Mouse (Mus musculus) naive thymus-derived CD4-positive, alpha-beta T cell, adult 2 months (primary cell): ENCODE measurements around the gene Retreg1.

Experiments used
- DNase-seq: peaks from one replicate; pipeline ENCODE4 v3.0.0-alpha.2; 2011; ENCODE audit warnings: low read depth

The Retreg1 gene

DNA sequence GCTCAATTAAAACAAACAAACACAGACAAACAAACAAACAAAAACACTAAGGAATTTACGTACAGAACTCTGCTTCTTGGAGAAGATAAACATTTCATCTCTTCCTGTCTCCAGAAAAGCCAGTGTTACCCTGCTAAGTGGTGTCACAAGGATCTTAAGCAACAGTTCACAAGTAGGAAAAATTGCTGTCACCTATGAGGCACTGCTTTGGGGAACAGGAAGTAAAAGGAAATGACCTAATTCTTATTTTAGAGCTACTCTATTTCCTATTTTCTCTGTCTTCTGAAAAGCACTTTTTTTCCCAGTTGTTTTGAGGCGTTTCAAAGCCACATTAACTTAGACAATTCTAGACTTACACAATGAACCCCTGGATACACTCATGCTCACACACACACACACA is 12.6 kb upstream of the Retreg1 start:
- DNase-seq = peak; percentile 56

DNA sequence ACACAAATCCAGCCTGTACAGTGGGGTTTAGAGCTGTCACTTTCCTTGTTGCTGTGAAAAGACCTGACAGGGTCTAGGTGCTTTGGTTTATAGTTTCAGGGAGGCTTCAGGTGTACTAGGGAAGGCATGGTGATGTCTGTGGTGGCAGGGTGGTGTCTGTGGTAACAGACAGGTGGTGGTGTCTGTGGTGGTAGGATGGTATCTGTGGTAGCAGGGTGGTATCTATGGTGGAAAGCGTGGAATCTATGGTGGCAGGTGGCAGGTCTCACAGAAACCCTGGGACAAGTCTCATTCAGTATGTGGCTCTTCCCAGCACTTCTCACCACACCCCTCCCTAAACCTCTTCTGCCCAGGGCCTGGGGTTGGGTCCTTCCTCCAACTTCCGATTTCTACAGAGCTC is 8.7 kb upstream of the Retreg1 start:
- DNase-seq = no peak

DNA sequence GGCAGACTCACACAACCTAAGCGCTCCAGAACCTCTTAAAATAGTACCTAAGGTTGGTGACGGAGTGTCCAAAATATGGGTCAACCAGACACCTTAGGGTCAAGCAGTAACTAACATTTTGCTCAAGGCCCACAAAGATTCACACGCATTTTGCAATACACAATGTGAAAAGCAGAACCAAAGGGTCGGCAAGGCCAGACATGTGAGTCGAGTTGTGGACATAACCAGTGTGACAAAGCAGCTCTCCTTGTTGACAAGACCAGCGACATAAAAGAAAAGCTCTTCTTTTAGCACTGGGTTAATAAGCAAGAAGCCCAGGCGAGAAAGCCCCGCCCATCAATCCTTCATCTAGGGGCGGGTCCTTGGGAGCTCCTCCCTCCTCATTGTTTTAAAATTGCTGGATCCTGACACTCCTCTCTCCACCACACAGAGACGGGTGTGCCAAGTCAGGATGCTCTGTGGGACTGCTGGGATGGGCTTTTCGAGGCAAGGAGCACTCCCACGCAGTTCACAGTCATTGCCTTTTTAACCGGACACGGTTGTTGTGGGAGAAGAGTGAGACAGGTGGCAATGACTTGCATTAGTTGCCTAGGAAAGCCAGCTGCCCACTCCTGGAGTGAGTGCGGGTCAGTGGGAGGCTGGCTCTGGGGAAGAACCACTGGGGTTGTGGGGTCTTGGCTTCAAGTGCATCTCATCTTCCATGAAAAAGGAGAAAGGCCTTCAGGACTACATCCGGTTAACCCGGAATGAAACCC is 7.9 kb upstream of the Retreg1 start:
- DNase-seq = no peak

DNA sequence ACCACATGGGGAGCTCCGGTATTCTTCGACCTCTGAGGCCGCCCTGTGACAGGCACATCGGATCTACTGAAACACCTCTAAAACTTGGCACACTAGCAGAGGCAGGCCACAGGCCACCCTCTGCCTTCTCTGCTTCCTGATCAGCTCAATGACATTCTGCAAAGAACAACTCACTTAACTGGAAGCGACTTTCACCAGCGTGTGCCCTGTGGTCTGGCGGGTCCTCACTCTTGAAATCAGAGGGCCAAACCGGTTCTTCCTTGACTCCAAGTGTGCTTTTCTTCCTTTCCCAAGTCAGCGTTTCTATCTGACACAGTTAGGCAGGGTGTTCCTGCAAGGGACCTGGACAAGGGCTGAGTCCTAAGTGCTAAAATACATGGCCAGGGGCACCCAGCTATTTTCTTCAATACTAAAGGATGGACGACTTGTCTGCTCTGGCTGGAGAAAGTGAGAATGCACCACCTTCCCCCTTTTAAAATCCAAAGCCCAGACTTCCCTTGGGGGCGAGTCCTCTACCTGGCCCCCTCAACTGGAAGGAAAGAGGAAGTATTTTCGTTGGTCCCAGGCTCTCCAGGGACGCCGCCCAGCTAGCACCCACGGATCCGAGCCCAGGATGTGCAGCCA is 406 bp upstream of the Retreg1 start:
- DNase-seq = no peak

DNA sequence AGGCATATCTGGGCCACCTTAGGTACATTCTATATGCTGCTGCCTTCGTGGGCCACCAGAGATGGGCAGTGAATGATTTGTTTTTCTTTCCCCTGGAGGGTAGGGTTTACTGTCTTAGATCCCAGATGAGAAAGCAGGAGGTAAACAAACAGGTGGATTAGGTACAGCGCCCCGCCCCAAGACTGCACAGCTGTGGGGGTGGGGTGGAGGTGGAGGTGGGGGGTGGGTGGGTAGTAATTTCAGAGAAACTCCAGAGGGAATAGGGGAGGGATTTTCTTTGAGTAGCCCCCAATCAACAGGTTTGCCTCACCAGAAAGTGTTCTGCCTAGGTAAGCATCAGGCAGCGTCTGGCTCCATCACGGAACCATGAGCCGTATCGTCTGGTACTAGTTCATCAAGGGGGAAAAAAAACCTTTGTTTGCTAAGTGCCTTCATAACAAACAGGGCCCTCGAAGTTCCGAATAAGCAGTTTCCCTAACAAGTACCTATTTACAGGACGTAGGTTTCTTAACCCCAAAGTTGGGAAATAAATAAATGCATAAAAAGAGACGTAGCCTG is 1.1 kb downstream of the Retreg1 start:
- peak; percentile 44 for DNase-seq

DNA sequence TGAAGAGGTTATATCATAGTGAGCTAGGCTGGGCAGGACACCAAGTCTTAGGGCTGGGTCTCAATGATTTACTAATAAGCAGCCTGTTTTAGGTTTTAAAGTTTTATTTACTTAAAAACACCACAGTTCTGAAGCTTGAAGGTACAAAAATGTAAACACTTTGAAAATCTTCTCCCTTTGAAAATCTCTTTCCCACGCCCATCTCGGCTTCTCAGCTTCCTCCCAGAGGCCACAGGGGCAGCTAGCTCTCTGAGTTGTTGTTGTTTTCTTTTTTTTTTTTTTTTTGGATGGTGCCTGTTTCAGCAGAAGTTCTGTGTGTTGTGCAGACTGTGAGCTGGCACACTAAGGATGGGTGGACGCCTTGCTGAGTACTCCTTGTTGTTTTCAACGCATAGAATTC is 1.8 kb downstream of the Retreg1 start:
- peak; percentile 65 for DNase-seq

DNA sequence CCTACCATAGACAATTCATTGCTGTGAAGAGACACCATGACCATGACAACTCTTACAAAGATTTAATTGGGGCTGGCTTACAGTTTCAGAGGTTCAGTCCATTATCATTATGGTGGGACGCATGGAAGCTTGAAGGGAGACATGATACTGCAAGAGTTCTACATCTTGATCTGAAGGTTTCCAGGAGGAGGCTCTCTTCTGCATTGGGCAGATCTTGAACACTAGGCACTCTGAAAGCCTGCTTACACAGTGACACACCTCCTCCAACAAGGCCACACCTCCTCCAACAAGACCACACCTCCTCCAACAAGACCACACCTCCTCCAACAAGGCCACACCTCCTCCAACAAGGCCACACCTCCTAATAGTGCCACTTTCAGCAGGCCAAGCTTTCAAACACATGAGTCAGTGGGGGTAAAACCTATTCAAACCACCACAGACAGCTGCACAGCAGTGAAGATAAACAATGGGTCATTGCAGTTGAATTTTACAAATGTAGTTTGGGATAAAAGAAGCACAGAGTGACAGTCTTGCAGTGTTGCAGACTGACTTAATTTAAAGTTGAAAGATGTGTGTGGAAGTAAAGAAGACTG is 4.7 kb downstream of the Retreg1 start:
- DNase-seq = no peak

DNA sequence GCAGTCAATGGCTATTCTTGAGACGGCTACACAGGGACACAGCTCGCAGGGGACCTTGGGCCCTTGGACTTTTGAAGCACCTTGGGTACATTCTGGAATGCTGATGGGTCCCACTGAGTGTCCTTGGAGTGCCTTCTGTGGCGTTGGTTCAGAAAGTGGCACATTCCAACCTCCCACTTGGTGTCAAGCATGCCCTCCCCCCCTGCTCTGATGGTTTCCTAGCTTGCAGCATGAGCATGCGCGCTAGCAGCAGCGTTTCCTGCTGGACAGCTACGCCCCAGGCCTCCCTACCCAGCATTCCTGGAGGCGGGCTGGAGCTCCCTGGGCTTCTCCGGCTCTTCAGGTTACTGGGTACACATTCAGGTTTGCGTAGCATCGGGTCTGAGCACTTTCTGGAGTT is 7.6 kb downstream of the Retreg1 start:
- no peak for DNase-seq

DNA sequence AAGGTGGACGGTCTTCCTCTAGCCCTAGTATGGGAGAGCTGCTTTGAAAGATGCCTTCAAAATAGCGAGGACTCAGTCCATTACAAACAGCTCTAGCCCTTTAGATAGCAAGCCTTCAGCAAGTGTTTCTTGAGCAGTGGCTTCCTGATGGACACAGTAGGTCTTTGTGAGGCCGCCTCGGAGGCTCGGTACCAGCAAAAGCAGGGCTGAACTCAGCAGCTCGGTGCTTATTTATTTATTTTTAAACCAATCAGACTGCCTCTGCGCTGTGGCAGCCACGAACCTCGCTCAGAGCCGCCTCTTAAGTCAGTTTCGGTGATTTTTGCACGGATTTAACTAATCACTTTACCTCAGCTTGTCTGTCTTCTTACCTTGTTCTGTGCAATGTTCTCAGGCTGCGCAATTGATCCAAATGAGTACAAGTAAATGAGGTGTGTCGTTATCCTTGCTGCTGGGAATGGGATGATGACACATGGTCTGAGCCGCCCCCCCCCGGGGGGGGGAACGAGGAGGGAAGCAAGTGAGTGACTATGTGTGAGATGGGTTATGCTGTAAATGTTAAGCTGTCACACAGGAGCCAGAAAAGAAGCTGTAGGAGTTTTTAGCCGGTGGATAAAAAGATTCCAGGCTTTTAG is 11.4 kb downstream of the Retreg1 start:
- DNase-seq = no peak

DNA sequence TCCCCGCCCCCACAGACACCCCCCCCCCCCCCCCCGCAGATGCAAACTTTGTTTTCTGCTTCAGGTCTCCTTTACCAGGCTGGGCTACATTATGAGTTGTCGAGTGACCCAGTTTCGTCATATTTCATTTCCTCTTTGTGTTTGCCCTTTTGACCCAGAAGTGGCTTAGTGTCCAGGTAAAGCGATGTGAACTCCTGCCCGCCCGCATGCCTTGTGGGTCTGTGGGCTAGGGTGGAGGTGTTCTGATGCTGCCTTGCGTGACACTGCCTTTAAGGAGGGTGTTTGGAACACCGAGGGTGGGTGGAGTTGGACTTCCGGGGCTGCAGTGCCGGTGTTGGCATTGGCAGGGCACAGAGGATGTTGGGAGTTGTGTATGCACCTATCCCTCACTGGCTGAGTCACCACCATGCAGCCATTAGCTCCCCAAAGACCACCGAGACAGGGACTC is 15.7 kb downstream of the Retreg1 start:
- peak; percentile 22 for DNase-seq

DNA sequence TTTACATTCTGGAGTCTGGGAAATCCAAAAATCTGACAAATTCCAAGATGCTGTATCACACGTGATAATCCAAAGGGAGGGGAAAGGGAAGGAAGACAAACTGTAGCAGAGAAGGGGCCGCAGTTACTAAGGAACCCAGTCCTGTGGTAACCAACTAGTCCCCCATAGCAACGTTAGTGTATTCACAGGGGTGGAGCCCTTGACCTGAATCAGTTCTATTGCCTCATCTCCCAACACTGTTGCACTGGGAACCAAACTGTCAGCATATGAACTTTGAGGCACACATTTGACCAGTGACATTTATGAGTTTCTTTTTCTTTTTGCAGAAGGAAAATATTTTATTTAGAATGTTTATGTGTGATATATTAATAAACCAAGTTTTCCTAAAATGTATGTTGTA is 16.5 kb downstream of the Retreg1 start:
- no peak for DNase-seq

DNA sequence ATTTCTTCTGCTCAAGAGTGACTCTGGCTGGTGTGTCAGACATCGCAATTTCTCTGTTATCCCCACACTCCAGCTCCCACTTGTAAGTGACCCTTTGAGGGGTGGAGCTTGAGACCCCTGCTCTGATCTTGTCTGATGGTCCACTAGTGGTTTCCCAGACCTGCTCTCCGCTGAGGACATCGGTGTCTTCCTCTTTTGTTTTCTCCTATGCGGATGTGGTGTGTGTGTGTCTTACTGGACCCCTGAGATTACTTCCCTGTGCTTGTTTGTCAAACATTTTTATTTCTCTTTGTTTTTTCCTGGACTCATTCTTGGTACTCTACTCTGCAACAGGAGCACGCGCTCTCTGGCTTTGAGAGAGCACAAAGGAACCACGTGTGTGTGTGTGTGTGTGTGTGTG is 18.9 kb downstream of the Retreg1 start:
- DNase-seq = no peak

DNA sequence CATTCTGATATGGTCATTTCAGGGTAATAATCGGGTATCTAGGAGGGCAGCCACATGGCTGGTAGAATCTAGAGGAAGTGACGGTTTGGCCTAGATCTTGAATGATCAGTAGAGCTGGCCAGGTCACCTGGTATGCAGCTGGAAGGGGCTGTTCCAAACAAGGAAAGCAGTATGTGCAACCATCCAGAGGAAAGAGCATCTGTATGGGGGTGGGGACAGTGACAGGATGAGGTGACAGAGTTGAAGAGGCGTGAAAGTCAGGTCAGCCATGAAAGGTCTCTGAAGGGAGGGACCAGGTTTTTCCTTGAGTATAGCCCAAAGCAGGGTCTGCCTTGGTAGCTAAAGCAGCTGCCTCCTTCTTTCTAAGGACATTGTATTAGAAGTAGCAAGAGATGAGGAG is 22.6 kb downstream of the Retreg1 start:
- DNase-seq = no peak

DNA sequence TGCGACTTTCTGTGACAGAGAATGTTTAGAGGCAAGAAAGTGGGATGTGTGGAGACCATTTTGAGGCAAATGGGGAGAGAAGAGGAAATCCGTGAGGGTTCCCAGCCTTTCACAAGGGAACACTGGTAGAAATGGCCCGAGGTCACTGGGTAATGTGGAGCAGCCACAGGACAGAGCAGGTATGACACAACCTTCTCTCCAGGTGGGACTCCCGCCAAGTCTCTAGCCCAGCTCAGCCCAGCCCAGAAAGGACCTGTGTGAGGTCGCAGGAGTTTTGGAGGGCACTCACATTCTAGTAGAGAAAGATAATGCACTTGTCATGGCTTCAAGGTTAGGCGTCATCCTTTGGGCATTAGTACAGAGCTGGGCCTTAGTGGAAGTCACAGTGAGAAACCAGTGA is 23.1 kb downstream of the Retreg1 start:
- DNase-seq = no peak

DNA sequence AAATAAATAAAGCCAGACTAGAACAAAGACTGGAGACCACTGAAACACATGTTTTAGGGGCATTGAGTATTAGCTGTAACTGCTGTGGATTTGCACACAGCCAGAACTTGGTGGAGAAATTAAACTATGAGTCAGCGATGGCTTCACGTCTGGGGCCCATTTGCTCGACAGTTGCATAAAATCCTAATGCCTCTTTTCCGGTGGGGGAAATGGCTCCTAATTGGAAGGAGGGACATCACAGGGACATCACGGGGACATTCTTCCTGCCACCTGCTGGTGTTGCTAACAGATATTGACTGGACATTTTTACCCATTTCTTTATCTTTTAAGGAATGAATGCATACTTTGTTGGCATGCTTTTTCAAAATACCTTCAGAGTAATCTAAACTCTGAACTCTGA is 26.1 kb downstream of the Retreg1 start:
- no peak for DNase-seq

DNA sequence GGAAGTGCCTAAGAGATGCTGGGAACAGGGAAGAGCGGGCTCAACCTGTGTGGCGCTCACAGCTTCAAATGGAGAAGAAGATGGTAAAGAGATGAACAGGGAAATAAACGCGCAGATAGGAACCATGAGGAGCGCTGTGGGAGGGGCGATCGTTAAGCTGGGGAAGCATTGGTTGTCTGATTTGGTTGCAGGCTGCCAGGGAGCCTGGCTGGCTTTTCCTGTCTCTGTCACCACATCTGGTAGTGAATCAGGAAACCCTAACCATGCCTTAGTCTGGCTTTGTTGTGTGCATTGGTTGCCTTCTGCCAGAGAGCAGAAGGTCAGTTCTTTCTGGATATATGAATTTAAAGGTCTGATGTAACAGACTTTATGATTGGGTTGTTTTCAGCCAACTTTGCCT is 28.5 kb downstream of the Retreg1 start:
- DNase-seq = peak; percentile 43

DNA sequence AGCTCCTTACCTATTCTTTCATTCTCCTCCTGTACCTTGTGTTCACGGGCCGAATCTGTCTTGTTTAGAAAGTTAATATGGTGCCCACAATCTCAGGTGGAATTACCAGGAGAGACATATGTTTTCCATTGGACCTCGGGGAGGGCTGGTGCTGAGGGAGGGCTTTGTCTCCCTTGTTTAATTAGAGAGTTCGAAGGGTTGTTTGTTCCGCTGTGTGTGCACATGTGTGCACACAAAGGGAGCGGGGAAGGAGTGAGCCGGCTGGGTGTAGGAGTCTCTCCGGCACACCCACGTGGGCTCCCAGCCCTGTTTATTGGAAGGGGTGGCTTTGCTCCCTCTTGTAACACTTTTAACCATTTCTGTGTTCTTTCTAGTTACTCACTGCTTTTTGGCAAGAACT is 29.1 kb downstream of the Retreg1 start:
- DNase-seq = no peak

DNA sequence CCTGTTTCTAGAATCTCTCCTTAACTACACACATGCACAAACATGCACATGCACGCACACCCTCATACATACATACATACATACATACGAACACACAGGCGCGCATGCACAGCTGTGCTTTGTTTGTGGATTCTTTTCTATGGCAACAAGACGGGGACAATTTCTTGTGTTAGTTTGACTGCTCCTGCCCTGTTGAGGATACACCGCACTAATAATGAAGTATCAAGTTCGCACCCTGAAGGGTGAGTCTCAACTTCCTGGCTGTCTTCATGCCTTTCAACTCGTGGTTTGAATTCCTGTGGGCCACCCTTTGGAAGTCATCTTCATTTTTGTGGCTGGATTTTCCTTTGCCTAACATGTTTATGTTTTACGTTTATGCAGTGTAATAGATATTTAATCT is 29.7 kb downstream of the Retreg1 start:
- no peak for DNase-seq

DNA sequence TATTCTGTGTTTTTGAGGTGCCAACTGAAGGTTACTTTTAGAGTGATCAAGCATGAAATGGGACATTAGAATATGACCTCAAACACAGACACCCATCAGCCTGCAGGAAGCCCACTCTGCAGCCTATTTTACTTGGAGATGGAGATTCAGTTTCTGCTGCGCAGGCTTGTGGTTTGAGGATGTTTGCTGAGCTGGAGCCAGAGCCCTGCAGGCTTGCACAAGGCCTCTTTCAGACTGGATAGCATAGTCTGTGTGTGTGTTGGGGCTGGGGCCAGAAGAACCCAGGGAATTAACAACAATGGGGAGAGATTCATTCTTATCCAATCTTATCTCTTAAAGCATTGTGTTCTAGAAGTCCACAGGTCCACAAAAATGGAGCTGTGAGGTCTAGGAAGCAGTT is 30.6 kb downstream of the Retreg1 start:
- no peak for DNase-seq

DNA sequence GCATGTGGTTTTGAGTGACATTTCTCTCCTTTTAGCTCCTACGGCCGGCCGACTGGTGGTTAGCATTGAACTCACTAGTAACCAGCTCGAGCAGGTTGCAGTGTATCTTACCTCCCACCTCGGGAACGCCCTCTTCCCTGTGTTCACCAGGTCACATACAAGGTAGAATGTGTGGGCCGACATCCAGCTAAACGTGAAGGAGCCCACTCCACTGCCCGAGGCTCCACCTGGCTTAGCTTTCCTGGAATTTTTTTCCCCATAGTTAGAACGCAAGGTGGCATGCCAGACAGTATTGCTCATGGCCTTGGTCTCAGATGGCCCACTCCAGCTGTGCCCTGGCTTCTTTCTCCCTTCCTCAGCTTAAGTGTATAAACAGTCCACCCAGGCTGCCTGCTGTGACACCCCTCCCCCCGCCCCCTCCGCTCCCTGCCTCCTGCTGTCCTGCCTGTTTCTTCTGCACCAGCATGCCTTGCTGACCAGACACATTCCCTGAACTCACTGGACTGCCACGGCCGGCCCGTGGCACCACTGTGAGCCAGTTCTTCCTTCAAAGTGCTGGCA is 33.7 kb downstream of the Retreg1 start:
- DNase-seq = no peak

DNA sequence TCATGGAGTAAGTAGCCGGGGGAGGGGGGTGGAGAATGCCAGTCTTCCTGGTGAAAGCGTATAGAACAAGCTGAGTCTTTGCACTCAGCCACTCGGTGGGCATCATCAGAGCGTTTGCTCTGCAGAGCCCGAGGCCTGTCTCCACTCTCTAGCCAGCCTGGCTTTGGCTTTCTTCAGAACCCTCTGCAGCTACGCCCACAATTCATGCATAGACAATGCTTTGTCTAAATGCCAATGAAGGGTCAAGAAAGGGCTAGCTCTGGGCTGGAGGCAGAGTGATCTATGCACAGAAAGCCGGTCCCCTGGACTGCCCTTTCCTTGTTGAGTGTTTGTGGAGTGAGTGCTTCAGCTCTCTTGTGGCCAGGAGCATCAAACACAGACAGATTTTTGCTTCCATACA is 34.8 kb downstream of the Retreg1 start:
- no peak for DNase-seq

DNA sequence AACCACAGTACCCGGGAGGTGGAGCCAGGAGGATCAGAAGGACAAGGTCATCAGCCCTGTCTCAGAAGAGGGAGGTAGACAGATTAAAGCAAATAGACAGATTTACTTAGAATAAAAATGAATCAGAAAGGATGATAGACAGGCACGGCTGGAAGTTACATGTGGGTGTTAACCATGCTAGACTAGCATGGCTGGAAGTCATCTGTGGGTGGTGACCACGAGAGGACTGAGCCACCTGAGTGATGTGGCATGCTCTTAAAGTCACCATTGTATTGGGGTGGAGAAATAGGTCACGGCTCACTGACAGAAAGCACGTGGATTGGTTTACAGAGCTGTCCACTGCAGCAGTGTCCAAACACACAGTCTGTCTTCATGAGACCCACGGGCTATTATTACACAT is 36.2 kb downstream of the Retreg1 start:
- no peak for DNase-seq
